Mouse (Mus musculus): ENCODE measurements around the gene Rapgef4.

- TF ChIP-seq POLR2A (IDR thresholded peaks at IDR 0.05; ENCODE audit: borderline replicate concordance, extremely low read depth, insufficient read depth, insufficient read length, poor library complexity, severe bottlenecking) (no peak), CTCF (IDR thresholded peaks at IDR 0.05; ENCODE audit: borderline replicate concordance, extremely low read depth, insufficient read depth, insufficient read length) (no peak)
Observed at GRCm38 (mm10) chr2:72078140-72078521, 97.1 kb downstream of the Rapgef4 start.

All from brain, embryonic 14.5 days (tissue).